Mouse (Mus musculus): Measurements from ENCODE around the gene Tmem236. TPM values are rescaled to one million over a fixed set of nuclear protein-coding genes. Genes with fewer than 3 reads are reported as not detected.

Gene Tmem236
- polyA plus RNA-seq, 1 experiment from 2014 or later, result 0.04 TPM

- Histone ChIP-seq H3K36me3 (ENCODE audit: control insufficient read depth, insufficient read depth, low read length) (no peaks in the 10 kb centered on the region), H3K4me2 (ENCODE audit: low read depth, low read length) (no peak overlapping the region), H3K4me1 (ENCODE audit: control insufficient read depth, insufficient read depth, low read length) (no peaks in the 10 kb centered on the region), H3K27me3 (replicated peaks; ENCODE audit: control insufficient read depth, insufficient read depth, low read length) (no peaks in the 10 kb centered on the region), H3K4me3 (ENCODE audit: low read depth, low read length) (no peak overlapping the region), H3K9me3 (ENCODE audit: control insufficient read depth, low read length) (no peaks in the 10 kb centered on the region), H3K9ac (ENCODE audit: low read depth, low read length) (no peak overlapping the region), H3K27ac (replicated peaks; ENCODE audit: low read depth, low read length) (no peak overlapping the region)
- ATAC-seq (ENCODE audit: low read depth), result no peak
- DNase-seq (ENCODE audit: low spot score), result no peak
- 63% methylated on average over 5 of the region's 5 CpGs for WGBS
Observed at GRCm38 (mm10) chr2:14239151-14239550, 64.8 kb downstream of the Tmem236 start.

DNA sequence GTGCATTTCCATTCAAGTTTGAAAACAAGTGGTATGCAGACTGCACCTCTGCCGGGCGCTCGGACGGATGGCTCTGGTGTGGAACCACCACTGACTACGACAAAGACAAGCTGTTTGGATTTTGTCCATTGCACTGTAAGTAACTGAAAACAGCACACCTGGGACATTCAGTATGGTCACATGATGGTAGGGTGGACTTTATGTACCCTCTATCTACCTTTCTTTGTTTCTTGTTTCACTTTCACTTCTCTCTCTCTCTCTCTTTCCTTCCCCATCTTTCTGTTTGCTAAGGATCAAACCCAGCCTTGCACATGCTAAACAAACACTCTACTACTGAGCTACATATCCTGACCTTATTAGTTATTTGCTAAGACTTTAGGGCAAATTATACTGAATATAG lies 69.8 kb downstream of the Tmem236 start:
- WGBS, result 89% methylated on average over 5 of the region's 5 CpGs
- Histone ChIP-seq H3K27me3 (replicated peaks; ENCODE audit: control insufficient read depth, insufficient read depth, low read length) (no peaks in the 10 kb centered on the region), H3K4me1 (ENCODE audit: control insufficient read depth, insufficient read depth, low read length) (no peaks in the 10 kb centered on the region), H3K27ac (replicated peaks; ENCODE audit: low read depth, low read length) (no peak overlapping the region), H3K4me3 (ENCODE audit: low read depth, low read length) (no peak overlapping the region), H3K9ac (ENCODE audit: low read depth, low read length) (no peak overlapping the region), H3K4me2 (ENCODE audit: low read depth, low read length) (no peak overlapping the region), H3K36me3 (ENCODE audit: control insufficient read depth, insufficient read depth, low read length) (no peaks in the 10 kb centered on the region), H3K9me3 (ENCODE audit: control insufficient read depth, low read length) (no peaks in the 10 kb centered on the region)
- no peak for ATAC-seq (ENCODE audit: low read depth)
- DNase-seq (ENCODE audit: low spot score), result no peak

DNA sequence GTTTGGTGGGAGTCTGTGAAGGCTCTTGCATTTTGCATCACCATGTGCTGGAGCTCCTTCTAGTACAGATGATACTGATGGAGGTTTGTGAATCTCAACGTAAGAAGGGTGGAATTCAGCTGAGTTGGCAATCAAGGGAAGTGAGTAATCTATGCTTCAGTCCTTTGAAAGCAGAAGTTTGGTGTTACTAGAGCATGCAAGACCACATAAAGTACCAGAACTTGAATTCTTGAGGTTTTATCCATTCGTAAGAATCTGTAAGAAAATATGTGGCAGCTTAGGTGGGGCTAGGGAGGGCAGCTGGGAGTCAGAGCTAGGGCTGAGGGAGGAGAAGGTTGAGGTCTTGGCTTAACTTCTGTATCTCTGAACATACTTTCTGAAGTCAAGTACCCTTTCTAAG lies 70.3 kb downstream of the Tmem236 start:
- DNase-seq (ENCODE audit: low spot score), result no peak
- Histone ChIP-seq H3K27ac (replicated peaks; ENCODE audit: low read depth, low read length) (no peak overlapping the region), H3K4me1 (ENCODE audit: control insufficient read depth, insufficient read depth, low read length) (no peaks in the 10 kb centered on the region), H3K36me3 (ENCODE audit: control insufficient read depth, insufficient read depth, low read length) (no peaks in the 10 kb centered on the region), H3K27me3 (replicated peaks; ENCODE audit: control insufficient read depth, insufficient read depth, low read length) (no peaks in the 10 kb centered on the region), H3K4me2 (ENCODE audit: low read depth, low read length) (no peak overlapping the region), H3K9me3 (ENCODE audit: control insufficient read depth, low read length) (no peaks in the 10 kb centered on the region), H3K4me3 (ENCODE audit: low read depth, low read length) (no peak overlapping the region), H3K9ac (ENCODE audit: low read depth, low read length) (no peak overlapping the region)
- ATAC-seq (ENCODE audit: low read depth), result no peak
- WGBS, result 75% methylated on average over 2 of the region's 2 CpGs

GRCm38 (mm10) chr2:14249839-14250564 lies 75.7 kb downstream of the Tmem236 start:
- Histone ChIP-seq H3K4me2 (ENCODE audit: low read depth, low read length) (no peak overlapping the region), H3K4me1 (ENCODE audit: control insufficient read depth, insufficient read depth, low read length) (no peaks in the 10 kb centered on the region), H3K27ac (replicated peaks; ENCODE audit: low read depth, low read length) (no peak overlapping the region), H3K36me3 (ENCODE audit: control insufficient read depth, insufficient read depth, low read length) (no peaks in the 10 kb centered on the region), H3K9ac (ENCODE audit: low read depth, low read length) (no peak overlapping the region), H3K27me3 (replicated peaks; ENCODE audit: control insufficient read depth, insufficient read depth, low read length) (no peaks in the 10 kb centered on the region), H3K4me3 (ENCODE audit: low read depth, low read length) (no peak overlapping the region), H3K9me3 (ENCODE audit: control insufficient read depth, low read length) (no peaks in the 10 kb centered on the region)
- no peak for DNase-seq (ENCODE audit: low spot score)
- WGBS, result 80% methylated on average over 3 of the region's 3 CpGs
- no peak for ATAC-seq (ENCODE audit: low read depth)

GRCm38 (mm10) chr2:14251938-14252337 lies 77.6 kb downstream of the Tmem236 start:
- no peak overlapping the region for H3K9ac ChIP-seq (ENCODE audit: low read depth, low read length)
- no peak overlapping the region for H3K4me3 ChIP-seq (ENCODE audit: low read depth, low read length)
- no peak for DNase-seq (ENCODE audit: low spot score)
- H3K27me3 ChIP-seq (replicated peaks; ENCODE audit: control insufficient read depth, insufficient read depth, low read length), result no peaks in the 10 kb centered on the region
- ATAC-seq (ENCODE audit: low read depth), result no peak
- H3K36me3 ChIP-seq (ENCODE audit: control insufficient read depth, insufficient read depth, low read length), result no peaks in the 10 kb centered on the region
- no peaks in the 10 kb centered on the region for H3K4me1 ChIP-seq (ENCODE audit: control insufficient read depth, insufficient read depth, low read length)
- H3K27ac ChIP-seq (replicated peaks; ENCODE audit: low read depth, low read length), result no peak overlapping the region
- no peak overlapping the region for H3K4me2 ChIP-seq (ENCODE audit: low read depth, low read length)
- 76% methylated on average over 3 of the region's 3 CpGs for WGBS
- no peaks in the 10 kb centered on the region for H3K9me3 ChIP-seq (ENCODE audit: control insufficient read depth, low read length)

DNA sequence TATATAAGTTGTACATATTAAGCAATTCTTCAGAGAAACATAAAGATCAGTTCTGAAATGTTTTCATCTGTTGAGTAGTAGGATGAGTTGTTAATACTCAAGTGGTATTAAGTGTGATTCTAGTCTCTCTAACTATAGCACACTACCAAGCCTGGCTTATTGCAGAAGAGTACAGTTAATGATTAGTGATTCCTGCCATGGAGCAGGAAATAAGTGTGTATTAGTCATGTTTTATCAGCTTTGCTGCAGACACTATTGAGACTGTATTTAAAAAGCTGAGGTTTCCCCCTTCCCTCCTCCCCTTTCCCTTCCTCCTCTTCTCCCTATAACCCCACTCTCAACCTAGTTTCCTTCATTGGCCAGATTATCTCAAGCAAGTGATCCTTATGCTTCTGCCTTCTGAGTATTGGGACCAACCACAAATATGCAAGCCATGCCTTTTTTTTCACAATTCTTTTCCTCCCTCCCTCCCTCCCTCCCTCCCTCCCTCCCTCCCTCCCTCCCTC lies 84.1 kb downstream of the Tmem236 start:
- ATAC-seq (ENCODE audit: low read depth) (no peak), DNase-seq (ENCODE audit: low spot score) (no peak)
- H3K36me3 ChIP-seq (ENCODE audit: control insufficient read depth, insufficient read depth, low read length), result no peaks in the 10 kb centered on the region

GRCm38 (mm10) chr2:14262090-14262489 lies 87.8 kb downstream of the Tmem236 start:
- 82% methylated on average over 1 of the region's 1 CpGs for WGBS
- H3K4me2 ChIP-seq (ENCODE audit: low read depth, low read length), result no peak overlapping the region
- H3K27me3 ChIP-seq (replicated peaks; ENCODE audit: control insufficient read depth, insufficient read depth, low read length), result no peaks in the 10 kb centered on the region
- no peaks in the 10 kb centered on the region for H3K36me3 ChIP-seq (ENCODE audit: control insufficient read depth, insufficient read depth, low read length)
- H3K9ac ChIP-seq (ENCODE audit: low read depth, low read length), result no peak overlapping the region
- ATAC-seq (ENCODE audit: low read depth), result no peak
- H3K27ac ChIP-seq (replicated peaks; ENCODE audit: low read depth, low read length), result no peak overlapping the region
- no peaks in the 10 kb centered on the region for H3K9me3 ChIP-seq (ENCODE audit: control insufficient read depth, low read length)
- DNase-seq (ENCODE audit: low spot score), result no peak
- H3K4me1 ChIP-seq (ENCODE audit: control insufficient read depth, insufficient read depth, low read length), result no peaks in the 10 kb centered on the region
- no peak overlapping the region for H3K4me3 ChIP-seq (ENCODE audit: low read depth, low read length)

More for the DNA sequence above, 84.1 kb downstream of the Tmem236 start:
- Histone ChIP-seq H3K4me2 (ENCODE audit: low read depth, low read length) (no peak overlapping the region), H3K9ac (ENCODE audit: low read depth, low read length) (no peak overlapping the region), H3K27me3 (replicated peaks; ENCODE audit: control insufficient read depth, insufficient read depth, low read length) (no peaks in the 10 kb centered on the region), H3K9me3 (ENCODE audit: control insufficient read depth, low read length) (no peaks in the 10 kb centered on the region), H3K27ac (replicated peaks; ENCODE audit: low read depth, low read length) (no peak overlapping the region), H3K4me1 (ENCODE audit: control insufficient read depth, insufficient read depth, low read length) (no peaks in the 10 kb centered on the region), H3K4me3 (ENCODE audit: low read depth, low read length) (no peak overlapping the region)

DNA sequence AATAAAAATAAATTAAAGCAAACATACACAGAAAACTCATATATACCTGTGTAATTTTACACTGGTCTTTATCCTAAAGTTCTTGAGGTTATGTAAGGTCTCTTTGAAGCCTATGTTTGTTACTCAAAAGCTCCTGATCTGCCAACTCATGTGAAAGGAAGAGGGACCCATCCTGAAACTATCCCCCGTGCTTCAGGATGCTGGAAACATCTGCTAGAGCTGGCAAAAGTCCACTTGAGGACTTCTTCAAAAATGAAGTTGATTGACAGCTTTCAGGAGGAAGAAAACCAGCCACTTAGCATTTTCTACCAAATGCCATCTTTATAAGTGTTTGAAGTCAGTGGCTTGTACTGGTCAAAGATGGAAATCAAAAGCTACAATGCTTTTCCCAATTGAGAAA lies 94.8 kb downstream of the Tmem236 start:
- Histone ChIP-seq H3K4me1 (ENCODE audit: control insufficient read depth, insufficient read depth, low read length) (no peaks in the 10 kb centered on the region), H3K4me2 (ENCODE audit: low read depth, low read length) (no peak overlapping the region), H3K36me3 (ENCODE audit: control insufficient read depth, insufficient read depth, low read length) (no peaks in the 10 kb centered on the region), H3K9me3 (ENCODE audit: control insufficient read depth, low read length) (no peaks in the 10 kb centered on the region), H3K27me3 (replicated peaks; ENCODE audit: control insufficient read depth, insufficient read depth, low read length) (no peaks in the 10 kb centered on the region), H3K4me3 (ENCODE audit: low read depth, low read length) (no peak overlapping the region), H3K9ac (ENCODE audit: low read depth, low read length) (no peak overlapping the region), H3K27ac (replicated peaks; ENCODE audit: low read depth, low read length) (no peak overlapping the region)
- no peak for DNase-seq (ENCODE audit: low spot score)
- WGBS, result 69% methylated on average over 1 of the region's 1 CpGs
- ATAC-seq (ENCODE audit: low read depth), result no peak
